Mouse (Mus musculus) cerebellum, adult 18-20 months (tissue): ENCODE measurements around the gene Crebrf.

Experiments used
- DNase-seq, 2 experiments: peaks; one replicate each; pipeline ENCODE4 v3.0.0; 2021

Gene Crebrf

DNA sequence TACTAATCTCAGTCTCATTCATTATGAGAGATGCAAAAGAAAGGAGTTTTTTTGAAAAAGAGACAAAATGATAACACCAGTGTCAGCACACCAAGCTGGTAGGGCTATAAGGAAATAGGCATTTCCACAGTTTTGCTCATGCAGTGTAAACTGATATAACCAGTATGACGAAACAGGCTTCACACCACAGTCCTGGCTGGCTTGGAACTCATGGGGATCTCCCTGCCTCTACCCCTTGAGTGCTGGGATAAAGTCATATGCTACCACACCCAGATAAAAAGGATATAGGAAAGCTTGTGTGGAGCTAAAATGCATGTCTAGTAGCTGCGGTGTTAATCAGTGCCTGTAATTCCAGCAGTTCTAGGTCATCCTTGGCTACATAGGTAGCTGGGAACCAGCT, 64.0 kb downstream of the Crebrf start:
- no peak for DNase-seq

DNA sequence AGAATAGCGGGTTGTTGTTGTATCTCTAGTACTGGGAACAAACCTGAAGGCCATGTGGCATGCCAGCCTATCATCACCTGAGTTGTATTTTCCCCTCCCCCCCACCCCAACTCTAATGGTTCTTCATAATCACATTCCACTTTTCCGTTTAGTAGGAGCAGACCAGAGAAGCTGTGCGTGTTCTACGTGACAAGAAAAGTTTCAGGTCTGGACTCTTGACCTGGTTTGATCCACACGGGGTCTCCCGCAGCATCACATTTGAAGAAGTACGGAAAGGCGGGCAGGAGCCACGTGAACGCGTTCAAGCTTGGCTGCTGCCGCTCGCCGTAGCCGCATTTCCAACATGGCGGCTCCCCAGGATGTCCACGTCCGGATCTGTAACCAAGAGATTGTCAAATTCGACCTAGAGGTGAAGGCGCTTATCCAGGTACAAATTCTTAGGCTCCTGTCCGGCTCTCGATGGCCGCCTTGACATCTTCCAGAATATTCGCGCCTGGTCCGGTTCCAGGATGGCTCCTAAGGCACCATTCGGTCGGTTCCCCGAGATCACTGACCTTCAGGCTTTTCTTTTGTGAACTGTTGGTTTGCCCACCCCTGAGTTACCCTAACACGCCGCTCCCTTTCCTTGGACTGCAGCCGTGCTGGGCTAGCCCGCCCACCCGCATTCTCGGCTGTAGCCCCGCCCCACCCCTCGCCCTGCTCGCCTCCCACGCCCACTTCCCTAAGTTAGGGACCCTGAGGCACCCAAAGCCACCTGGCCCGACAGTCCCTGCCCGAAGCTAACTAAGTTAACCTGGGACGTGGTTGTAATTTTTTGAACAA, 65.5 kb downstream of the Crebrf start, which contains the start of gene Bnip1:
Gene Bnip1 (plus strand): TSS at position 317 of the 822 bp plus-strand sequence.
- DNase-seq, result peak; percentile 80 to 89

DNA sequence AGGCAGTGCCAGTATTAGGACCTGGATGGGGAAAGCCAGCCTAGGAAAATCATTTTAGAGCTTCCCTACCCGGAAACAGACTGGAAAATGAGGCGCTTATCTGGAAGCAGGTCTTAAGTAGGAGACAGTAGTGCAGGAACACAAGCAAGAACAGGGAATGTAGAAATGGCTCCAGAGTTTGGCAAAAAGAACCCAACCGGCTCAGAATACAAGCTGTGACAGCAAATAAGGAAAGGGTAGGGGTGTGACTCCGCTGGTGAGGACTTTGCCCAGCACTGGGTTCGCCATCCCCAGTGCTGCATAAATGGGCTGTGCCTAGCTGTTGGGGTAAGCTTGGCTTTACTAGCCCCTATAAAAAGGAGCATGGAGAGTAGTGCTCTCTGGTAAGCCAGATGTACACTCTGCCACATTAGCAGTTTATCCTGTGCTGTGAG, 66.2 kb downstream of the Crebrf start:
- no peak for DNase-seq

DNA sequence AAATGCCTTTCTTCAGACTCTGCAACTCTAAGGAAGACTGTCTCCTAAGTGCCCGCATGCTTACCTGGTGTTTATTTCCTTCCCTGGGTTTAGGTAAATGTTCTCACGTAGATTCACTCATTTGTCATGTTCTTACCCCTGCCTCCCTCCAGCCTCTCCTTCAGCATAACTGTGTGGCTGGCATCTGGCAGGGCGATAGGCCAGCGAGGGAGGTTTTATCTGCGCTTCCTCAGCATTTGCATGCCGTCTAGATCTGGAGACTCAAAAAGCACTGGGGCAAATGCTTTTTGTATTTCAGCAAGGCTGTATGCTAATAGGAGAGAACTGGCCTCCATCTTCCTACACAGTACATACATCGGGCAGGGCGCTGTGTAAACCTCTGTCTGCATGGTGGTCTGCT, 69.1 kb downstream of the Crebrf start:
- no peak for DNase-seq

DNA sequence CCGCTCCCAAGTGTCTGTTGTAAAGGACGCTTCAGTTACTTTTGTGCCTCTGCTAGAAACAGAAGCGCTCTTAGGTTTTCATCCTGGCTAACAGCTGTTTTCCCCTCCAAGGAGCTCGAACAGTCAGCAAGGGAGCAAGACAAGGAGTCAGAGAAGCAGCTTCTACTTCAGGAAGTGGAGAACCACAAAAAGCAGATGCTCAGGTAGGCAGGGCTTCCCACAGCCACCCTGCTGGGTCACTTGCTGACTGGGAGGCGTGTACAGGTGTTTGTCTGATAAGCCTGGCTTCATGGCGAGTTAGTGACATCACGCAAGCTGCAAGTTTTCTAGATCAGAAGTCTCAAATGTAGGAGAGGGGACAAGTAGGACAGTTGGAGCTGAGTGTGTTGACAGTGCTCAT, 71.1 kb downstream of the Crebrf start:
- DNase-seq, result no peak

DNA sequence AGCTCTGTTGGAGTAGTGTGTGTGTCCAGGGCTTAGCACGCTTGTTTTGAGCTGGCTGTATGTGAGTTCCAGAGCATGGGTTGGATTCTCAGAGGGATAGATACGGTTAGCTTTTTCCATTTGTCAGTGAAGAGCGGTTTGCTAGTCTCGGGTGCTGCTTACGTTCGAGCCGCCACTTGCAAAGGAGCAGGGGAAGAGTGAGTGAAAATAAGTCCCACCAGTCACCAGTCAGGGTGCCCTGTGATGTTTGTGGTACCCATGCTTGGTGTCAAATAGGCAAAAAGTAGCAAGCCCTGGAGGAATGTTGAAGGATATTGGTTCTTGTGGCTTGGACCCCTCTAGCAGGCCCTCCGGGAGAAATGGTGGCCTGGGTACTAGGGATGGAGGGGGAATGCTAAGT, 73.5 kb downstream of the Crebrf start:
- DNase-seq, result no peak

DNA sequence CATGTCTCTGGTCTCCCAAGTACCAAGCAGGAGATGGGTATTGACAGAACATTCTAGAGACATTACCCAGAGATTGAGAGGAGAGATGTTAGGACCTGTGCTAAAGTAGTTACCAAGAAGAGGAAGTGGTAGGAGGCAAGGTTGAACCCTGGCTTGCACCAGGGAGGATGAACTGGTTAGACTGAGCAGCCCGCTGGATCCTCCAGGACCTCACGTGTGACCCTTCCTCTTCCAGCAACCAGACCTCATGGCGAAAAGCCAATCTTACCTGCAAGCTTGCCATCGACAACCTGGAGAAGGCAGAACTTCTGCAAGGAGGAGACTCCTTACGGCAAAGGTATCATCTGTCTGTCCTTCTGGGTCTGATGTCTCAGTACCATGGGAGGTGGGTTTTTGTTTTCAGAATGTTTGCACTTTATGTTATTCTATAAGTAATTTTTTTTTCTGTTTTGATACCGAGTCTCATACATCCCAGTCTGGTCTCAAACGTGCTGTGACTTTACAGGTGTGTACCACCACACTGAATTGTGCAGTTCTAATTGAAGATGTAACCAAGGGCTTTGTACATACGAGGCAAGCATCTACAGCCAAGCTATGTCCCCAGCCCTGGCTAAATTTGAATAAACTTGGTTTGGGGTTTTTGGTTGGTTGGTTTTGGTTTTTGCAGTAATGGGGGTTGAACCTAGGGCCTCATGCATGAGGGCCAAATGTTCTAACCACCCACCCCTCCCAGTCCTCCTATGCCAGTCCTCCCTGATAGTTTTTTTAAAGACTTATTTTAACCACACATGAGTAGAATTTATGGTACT, 74.2 kb downstream of the Crebrf start:
- no peak for DNase-seq

DNA sequence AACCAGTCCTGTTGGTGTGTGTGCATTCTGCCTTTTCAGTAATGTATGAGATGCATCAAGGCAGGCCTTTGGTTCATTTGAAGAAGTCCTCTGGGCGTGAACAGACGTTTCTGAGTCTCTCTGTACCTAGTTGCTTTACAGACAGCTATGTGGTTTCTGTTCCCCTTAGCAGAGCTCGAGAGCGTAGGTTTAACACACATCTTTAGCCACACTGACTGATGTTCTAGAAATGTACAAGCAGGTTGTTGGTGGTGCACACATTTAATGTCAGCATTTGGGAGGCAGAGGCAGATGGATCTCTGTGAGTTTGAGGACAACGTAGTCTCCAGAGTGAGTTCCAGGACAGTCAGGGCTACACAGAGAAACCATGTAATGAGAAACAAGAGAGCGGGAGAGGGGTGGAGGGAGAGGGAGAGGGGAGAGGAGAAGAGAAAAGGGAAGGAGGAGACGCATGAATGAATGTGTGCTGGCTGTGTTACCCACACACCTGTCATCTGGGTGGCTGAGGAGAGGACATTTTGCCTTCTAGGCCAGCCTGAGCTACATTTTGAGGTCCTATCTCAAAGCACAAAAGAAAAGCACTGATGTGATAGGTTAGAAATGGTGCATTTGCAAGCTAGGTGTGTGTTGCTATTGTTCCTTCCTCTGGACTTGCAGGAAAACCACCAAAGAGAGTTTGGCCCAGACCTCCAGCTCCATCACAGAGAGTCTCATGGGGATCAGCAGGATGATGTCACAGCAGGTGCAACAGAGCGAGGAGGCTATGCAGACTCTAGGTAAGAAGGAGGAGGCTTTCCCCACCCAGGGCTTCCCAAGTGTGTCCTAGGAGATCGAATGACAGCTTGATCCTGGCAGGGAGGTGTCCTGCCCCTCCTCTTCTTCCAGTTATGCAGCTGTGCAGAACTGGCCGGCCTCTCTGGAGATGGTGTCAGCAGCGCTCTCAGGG, 75.1 kb downstream of the Crebrf start:
- no peak for DNase-seq

DNA sequence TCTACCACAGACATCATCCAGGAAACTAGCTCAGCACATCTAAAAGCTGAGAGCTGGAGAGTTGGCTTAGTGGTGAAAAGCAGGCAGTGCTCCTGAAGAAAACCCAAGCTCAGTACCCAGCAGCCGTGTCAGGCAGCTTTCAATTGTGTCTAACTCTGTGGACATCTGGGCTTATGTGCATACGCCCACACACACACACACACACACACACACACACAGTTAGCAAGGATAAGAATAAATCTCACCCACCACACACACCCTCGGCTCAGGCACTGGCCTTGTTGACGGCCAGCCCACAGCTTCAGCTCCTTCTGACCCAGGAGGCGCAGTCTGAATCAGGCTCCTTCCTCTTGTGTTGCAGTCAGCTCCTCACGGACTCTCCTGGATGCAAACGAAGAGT, 76.1 kb downstream of the Crebrf start:
- no peak for DNase-seq

DNA sequence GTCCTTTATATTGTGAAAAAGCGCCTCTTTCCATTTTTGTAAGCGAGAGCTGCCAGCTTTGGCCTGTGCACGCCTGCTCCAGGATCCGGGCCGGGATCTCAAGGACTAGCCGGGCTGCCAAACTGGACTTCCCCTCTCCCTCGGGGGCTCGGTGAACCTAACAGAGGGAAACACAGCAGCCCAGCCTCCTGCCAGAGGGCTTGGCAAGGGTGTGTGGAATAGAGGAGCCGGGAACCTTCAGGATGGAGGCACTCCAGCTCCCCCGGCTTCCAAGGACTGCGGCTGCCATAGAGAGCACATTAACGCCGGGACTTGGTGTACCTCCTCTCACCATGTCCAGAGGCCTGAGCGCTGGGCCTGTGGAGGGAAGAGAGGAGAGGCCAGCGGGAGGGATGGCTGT, 76.6 kb downstream of the Crebrf start:
- no peak for DNase-seq

DNA sequence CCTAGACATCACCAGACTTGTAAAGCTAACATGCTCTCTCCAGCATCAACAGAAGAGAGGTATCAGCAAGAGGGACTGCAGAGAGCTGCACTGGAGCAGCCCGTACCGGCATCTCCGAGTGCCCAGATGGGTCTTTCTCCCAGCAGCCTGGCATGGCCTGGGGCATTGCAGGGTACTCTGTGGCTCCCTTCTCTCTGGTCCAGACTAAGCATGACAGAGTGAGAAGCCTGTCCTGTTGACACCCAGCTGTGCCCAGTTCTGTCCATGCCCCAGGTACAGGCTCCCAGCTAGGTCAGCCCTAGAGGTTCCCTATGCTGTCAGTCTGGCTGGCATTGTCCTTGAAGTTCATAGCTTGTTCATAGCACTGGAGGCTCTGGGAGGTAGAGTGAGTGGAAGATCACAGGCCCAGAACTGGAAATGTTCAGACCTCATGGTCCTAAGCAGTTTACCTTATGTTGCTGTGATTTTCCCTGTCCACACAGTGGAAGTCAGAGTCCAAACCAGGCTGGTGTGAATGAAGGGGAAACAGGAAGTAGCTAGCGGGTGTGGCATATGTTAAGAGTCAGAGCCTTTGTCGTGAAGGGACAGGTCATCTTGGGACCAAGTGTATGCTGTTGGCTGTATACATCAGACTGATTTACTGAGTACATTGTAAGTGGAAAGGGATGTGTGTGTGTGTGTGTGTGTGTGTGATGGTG, 77.8 kb downstream of the Crebrf start:
- DNase-seq, result no peak

DNA sequence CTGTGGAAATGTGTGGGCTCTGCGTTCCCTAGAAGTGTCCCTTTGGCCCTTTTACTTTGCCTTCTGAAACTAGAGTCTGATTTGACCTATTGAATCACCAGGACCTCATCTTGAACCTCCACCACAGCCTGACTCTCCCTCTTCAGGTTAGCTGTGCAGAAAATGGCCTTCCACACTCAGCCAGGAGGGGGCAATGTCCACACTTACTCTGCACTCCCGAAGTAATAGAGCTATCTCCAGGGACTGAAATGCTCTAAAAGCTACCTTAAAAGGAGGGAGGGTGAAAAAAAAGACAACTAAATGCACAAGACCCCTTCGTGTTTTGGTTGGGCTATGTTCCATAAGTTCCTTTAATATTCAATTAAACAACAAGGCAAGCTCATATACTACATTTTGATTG, 79.3 kb downstream of the Crebrf start:
- peak; percentile 32 to 46 for DNase-seq

DNA sequence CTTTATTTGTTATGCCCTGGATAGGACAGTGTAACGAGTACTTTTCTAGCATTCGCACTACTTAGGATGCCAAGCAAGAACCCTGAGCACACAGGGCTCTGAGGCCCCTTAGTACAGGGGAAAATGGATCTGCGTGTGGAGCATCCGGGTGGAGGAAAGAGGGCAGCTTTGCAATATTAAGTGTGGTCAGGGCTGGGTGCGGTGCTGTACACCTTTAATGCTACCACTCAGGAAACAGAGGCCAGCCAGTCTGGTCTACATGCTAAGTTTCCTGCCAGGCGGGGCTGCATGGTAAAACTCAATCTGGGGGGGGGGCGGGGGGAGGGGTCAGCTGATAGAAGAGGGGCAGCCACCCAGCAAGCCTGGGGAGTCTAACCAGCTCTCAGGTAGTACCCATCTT, 79.9 kb downstream of the Crebrf start:
- DNase-seq, result no peak

DNA sequence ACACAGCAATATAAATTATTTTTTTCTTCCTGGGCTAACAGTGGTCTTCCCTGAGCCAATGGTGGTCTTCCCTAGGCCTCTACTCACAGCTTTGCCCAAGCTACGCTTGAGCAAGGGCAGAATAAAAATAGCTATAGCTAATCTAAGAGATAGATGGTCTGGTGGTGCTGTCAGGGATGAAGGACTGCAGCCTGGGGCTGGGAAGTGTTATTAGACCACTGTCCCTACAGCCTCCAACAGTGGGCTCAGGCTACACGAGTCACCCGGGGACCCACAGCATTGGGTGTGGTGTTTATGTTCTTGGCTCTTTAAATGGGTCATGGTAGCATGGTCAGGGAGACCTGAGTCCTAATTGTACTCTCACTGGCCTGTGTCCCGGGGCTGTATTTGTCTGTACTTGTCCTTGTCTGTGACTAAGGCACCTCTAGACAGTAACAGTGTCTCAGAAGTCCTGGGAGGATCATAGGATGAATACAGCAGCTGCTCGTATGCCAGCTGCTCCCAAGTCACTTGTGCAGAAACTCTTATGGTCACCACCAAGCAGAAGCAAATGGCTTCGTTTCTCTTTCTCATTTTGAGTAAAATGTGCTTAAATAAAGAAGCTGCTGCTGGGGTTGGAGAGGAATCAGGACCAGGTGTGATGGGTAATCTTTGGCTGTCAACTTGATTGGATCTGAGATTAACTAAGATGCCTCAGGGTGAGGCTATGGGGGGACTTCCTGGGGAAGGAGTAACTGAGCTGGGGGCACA, 82.1 kb downstream of the Crebrf start:
- no peak for DNase-seq

DNA sequence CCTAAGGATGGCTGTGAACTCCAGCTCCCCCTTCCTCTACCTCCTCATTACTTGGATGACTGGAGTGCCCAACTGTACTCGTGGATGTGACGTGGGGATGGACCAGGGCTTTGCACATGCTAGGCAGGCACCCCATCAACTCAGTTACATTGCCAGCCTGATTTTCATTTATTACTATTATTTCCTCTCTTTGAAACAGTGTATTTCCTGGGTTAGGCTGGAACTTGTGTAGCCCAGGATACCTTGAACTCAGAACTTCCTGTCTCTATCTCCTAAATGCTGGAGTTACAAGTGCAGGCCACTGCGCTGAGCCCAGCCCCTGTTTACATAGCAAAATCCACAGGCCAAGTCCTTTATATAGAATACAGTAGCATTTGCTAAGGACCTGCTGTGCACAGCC, 87.4 kb downstream of the Crebrf start:
- no peak for DNase-seq

DNA sequence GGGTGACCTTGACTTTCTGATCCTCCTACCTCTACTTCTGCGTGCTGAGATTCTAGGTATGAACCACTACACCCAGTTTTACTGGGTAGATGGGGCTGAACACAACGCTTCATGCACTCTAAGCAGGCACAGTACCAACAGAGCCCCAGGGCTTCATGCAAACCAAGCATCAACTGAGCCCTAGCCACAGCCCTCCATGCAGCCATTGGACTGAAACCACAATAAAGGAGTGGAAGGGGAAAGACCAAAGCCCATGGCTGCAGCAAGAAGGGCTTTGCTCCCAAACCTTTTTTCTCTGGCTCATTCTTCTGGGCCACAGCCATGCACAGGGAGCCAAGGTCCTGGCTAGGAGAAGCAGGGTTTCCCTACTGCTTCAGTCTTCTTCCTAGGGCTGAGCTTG, 97.2 kb downstream of the Crebrf start:
- no peak for DNase-seq

DNA sequence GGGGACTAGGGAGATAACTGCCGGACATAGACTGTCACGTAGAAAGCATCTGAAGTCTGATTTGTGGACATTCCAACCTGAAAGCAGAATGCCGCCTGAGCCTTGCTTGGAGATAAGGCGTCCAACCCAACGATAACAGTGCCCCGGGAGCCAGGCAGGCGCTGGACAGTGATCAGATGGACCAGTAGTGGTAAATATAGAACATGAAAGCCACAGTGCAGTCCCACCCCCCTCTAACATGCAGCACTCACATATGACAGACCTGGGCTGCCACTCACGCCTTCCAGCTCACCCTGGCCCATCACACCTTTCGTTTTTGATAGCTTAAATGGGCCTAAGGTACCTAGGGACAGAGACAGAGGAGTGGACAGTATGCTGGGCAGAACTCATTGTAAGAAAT, 98.0 kb downstream of the Crebrf start:
- DNase-seq, result no peak

DNA sequence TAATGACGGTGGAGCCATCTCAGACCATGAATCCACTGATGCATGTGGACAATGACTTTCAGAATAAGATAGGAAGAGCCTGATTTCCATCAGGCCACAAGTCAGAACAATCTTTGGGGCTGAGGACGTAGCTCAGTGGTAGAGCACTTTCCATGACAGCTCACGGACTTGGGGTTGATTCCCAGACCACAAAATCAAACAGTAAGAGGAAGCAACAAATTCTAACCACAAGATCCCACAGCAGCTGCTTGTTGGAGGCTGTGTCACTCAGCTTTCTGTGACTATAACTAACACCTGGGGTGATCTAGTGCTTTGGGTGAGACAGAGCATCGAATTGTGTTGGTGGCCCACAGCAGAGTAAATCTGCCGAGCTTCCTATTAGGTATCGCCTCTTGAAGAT, 101.4 kb downstream of the Crebrf start:
- no peak for DNase-seq

DNA sequence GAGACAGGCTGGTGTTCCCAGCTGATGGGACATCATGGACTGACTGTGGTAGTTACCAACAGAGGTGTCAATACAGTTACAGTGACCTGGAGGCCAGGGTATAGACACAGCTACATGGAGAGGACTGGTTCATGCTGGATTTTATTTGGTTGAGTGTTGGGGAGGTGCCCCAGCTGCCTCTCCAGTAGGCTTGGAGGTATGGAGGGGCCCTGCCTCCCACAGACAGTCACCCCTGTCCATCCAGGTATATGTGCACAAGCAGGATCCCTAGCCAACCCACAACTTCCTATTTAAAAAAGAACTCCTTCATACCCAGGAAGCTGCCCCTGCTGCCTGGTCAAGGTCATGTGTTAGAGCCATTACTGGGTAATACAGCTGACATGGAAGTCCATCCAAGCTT, 102.3 kb downstream of the Crebrf start:
- no peak for DNase-seq

DNA sequence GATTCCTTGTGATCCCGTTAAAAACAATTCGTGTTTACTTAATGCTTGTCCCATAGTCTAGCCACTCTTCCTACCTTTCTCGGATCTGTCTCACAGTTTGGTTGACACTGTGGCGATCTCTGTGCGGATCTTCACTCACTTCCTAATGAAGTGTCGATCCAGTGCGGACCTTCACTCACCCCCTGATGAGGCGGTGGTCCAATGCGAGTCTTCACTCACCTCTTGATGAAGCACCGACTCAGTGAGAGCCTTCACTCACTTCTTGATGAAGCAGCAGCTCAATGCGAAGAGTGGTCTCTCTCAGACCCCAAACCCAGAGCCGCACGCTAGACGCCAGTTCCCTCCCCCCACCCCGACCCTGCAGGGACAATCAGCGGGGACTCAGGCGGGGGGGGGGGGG, 110.7 kb downstream of the Crebrf start:
- DNase-seq, result no peak
